ENCODE assay signal across 8 mouse cellular contexts in the genomic region with DNA sequence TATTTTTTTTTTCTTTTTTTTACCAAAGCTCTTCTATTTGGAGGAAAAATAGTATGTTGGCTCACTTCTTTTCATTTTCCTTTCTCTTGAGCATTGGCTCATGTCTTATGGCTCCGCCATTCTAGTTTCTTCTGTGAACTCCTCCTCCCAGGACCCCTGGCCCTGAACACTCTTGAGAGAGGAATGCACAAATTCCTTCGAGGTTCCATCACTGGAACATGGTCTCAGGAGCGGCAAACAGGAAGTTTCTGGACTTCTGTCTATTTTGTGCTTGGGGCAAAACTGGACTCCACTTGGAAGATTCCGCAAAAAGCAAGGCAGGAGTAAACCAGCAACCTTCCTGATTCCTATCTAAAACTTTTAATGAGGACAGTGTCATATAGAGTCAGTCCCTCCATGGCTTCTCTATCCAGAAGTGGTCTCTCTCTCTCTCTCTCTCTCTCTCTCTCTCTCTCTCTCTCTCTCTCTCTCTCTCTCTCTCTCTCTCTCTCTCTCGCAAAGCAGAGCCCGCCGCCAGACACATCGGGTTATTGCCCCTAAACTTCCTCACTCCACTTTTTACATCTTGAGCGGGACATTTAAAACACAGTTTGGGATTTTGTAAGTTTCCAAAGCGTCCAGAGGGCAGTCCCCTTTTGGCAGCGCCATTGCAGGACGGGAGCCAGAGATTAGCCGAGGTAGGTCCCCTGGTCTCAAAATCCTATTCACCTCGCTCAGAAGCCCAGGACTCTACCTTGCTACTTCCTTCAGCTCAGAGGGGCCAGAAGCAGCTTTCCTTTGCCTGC. TPM values are rescaled to one million over a fixed set of nuclear protein-coding genes. Genes with fewer than 3 reads are reported as not detected.
A peak's percentile ranks its signal among the peaks of the same experiment; 100 is the strongest.
DNase-seq lines count a peak whose midpoint lies in the region; ATAC-seq and TF ChIP-seq lines count a peak whose summit lies in the region.

A gene (plus strand): TSS at position 399 of the 785 bp plus-strand sequence.

- H3K4me2 ChIP-seq in myocyte (ENCODE audit: low read depth) = peak within 1 kb of the TSS; percentile 72

- H3K27me3 ChIP-seq in Patski = no peaks in the 10 kb centered on the region
- no peaks in the 10 kb centered on the region for H3K27me3 ChIP-seq in forebrain, embryonic 10.5 days (ENCODE audit: poor library complexity, severe bottlenecking)
- no peaks in the 10 kb centered on the region for H3K27me3 ChIP-seq in myocyte (ENCODE audit: control insufficient read depth, insufficient read depth, insufficient read length)

- H3ac ChIP-seq in myocyte (ENCODE audit: control insufficient read depth, insufficient read length) = peak within 1 kb of the TSS; percentile 88

- DNase-seq in cerebellum, adult 9-10 months = peak; percentile 26
- no peak for DNase-seq in cerebellum, adult 18-20 months
- DNase-seq in Patski (ENCODE audit: low read depth, low spot score) = no peak
- DNase-seq in forebrain, embryonic 10.5 days (ENCODE audit: extremely low spot score, low spot score) = no peak
- DNase-seq in heart, postnatal 14 days = no peak
- DNase-seq in left cerebral cortex, postnatal 4 days = no peak
- no peak for DNase-seq in T-cell, adult 2 months (ENCODE audit: low spot score)

- intact Hi-C loops in heart, postnatal 14 days (cut with DNase I) = loop anchor here (2.0 to 5.0 kb wide), 2 partner anchors 389 to 819 kb away; a partner anchor contains a TSS
- intact Hi-C loops in left cerebral cortex, postnatal 4 days (cut with DNase I) = loop anchor here (2.0 to 10.0 kb wide), 2 partner anchors 143 to 819 kb away; no protein-coding TSS in a partner anchor

- H3K4me3 ChIP-seq in forebrain, embryonic 10.5 days = peak within 1 kb of the TSS; percentile 81
- peak within 1 kb of the TSS; percentile 36 for H3K4me3 ChIP-seq in myocyte

- peaks cover 13% of the 10 kb centered on the region for H3K79me2 ChIP-seq in myocyte (ENCODE audit: control insufficient read depth, insufficient read depth)

- in situ Hi-C loops in Patski (cut with MboI; ENCODE audit: low pct_unique_long_range_greater_than_20kb) = no loop called here

- ATAC-seq in Patski = no peak

- 17% methylated on average over 14 of the region's 14 CpGs for WGBS in forebrain, embryonic 10.5 days

- peaks cover 10% of the 10 kb centered on the region for H3K36me3 ChIP-seq in forebrain, embryonic 10.5 days (replicated peaks)
- H3K36me3 ChIP-seq in myocyte (ENCODE audit: control insufficient read depth, insufficient read depth) = no peaks in the 10 kb centered on the region

- POLR2A ChIA-PET in Patski (lab: Charles Lee) = interaction anchor here (0.6 kb wide), 1 partner anchor 787 kb away, joined by 5 read pairs; no protein-coding TSS in a partner anchor

- H3K9me3 ChIP-seq in forebrain, embryonic 10.5 days = no peaks in the 10 kb centered on the region

- no peak for TF ChIP-seq POLR2A in myocyte (IDR thresholded peaks at IDR 0.05; ENCODE audit: insufficient read length, low read depth)

- H3K4me1 ChIP-seq in forebrain, embryonic 10.5 days = peaks cover 42% of the 10 kb centered on the region

- CTCF ChIA-PET in Patski (lab: Charles Lee) = no interaction called here

- no peak for TF ChIP-seq CTCF in Patski (IDR thresholded peaks at IDR 0.05)

- H3K27ac ChIP-seq in forebrain, embryonic 10.5 days = peak within 1 kb of the TSS; percentile 99

TF ChIP-seq in myocyte, 11 proteins besides CTCF, POLR2A, EP300 and RAD21:
- TF ChIP-seq SRF (IDR thresholded peaks at IDR 0.05; ENCODE audit: control insufficient read depth, insufficient read length, low read depth) (no peak), CEBPB (IDR thresholded peaks at IDR 0.05; ENCODE audit: insufficient read depth, poor library complexity, severe bottlenecking) (no peak), MYOG (IDR thresholded peaks at IDR 0.05; ENCODE audit: control insufficient read depth in 1 of 3, insufficient read depth in 1 of 3, insufficient read length in 2 of 3, low read depth in 2 of 3) (no peak), USF1 (IDR thresholded peaks at IDR 0.05; ENCODE audit: low read depth) (no peak), E2F4 (IDR thresholded peaks at IDR 0.05; ENCODE audit: insufficient read depth) (no peak), TCF3 (IDR thresholded peaks at IDR 0.05; ENCODE audit: insufficient read length, low read depth) (no peak), MAX (IDR thresholded peaks at IDR 0.05; ENCODE audit: low read depth) (no peak), MYOD1 (IDR thresholded peaks at IDR 0.05; ENCODE audit: control insufficient read depth in 1 of 3, insufficient read length in 2 of 3, low read depth in 2 of 3) (no peak), TCF12 (IDR thresholded peaks at IDR 0.05; ENCODE audit: insufficient read depth, poor library complexity, severe bottlenecking) (no peak), POLR2AphosphoS2 (IDR thresholded peaks at IDR 0.05; ENCODE audit: insufficient read length, low read depth) (no peak), REST (IDR thresholded peaks at IDR 0.05; ENCODE audit: insufficient read depth, insufficient read length) (no peak)

RNA-seq across cellular contexts. Expression of the gene that starts here (rescaled TPM):
- polyA plus RNA-seq in Patski (2021) (74.3 TPM), myocyte (2012; fragmentation: generic; extraction: Trizol) (24.1 TPM)
- 189 and 191 TPM in 2 replicates for polyA plus RNA-seq in forebrain, embryonic 10.5 days (2016; fragmentation: Nextera tagmentation; extraction: Ambion mirVana)
- total RNA-seq in heart, postnatal 14 days (2021) = 10 to 100 TPM; 48.2 to 54.6 TPM
- 100 to 1,000 TPM; 206 to 219 TPM for total RNA-seq in left cerebral cortex, postnatal 4 days (2021)
